12 mouse cellular contexts compared by ENCODE assay signal in the genomic region with DNA sequence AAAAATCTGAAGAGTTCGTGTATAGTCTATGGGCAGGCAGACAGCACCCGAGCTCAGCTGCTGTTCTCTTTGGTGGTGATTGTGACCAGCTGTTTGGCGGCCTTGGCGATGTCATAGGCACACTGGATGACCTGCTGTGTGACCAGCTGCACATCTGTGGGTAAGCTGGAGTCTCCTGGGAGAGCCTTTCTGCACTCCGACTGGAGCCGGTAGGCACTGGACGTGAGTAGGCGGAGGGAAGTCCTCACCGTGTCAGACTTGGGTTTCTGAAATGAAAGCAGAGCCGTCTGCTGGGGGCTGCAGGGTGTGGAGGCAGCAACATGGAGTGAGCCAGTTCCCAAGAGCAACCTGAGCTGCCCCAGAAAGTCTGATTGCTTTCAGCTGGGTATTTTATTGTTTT. TPM values are rescaled to one million over a fixed set of nuclear protein-coding genes. Genes with fewer than 3 reads are reported as not detected.
A peak's percentile ranks its signal among the peaks of the same experiment; 100 is the strongest.
DNase-seq lines count a peak whose midpoint lies in the region; ATAC-seq and TF ChIP-seq lines count a peak whose summit lies in the region.
"Had no signal": no experiment of that assay in that cellular context is flagged by ENCODE, and none has a peak within 500 bp of the region (broad histone marks: within the 10 kb centered on the region; RNA-seq: fewer than 3 reads in every experiment).

No protein-coding gene starts in this region.

- no peak overlapping the region for H3K4me2 ChIP-seq in heart, embryonic 12.5 days
- H3K4me2 ChIP-seq in limb, embryonic 11.5 days (ENCODE audit: low read depth, severe bottlenecking), result no peak overlapping the region
- H3K4me2 ChIP-seq: limb, embryonic 13.5 days had no signal

- H3K9ac ChIP-seq in heart, adult 2 months (ENCODE audit: low read depth, low read length), result no peak overlapping the region
- H3K9ac ChIP-seq in heart, embryonic 12.5 days, result no peak overlapping the region
- H3K9ac ChIP-seq in limb, embryonic 11.5 days (ENCODE audit: low read length), result no peak overlapping the region
- H3K9ac ChIP-seq: limb, embryonic 13.5 days had no signal

- H3K4me3 ChIP-seq in heart, adult 2 months, result no peak overlapping the region
- H3K4me3 ChIP-seq in heart, embryonic 12.5 days, result no peak overlapping the region
- no peak overlapping the region for H3K4me3 ChIP-seq in limb, embryonic 11.5 days (ENCODE audit: low read depth, low read length)
- H3K4me3 ChIP-seq: limb, embryonic 13.5 days had no signal

- H3K36me3 ChIP-seq in heart, adult 2 months (ENCODE audit: control insufficient read depth, insufficient read depth, low read length), result no peaks in the 10 kb centered on the region
- H3K36me3 ChIP-seq in heart, embryonic 12.5 days, result peaks cover 89% of the 10 kb centered on the region
- H3K36me3 ChIP-seq in limb, embryonic 11.5 days (ENCODE audit: control insufficient read depth, insufficient read depth, low read length), result peaks cover 13% of the 10 kb centered on the region

- TF ChIP-seq EP300 in heart, adult 2 months (IDR thresholded peaks at IDR 0.05; ENCODE audit: insufficient read depth, low read depth, low read length), result 0 out of 2 replicates have a peak, but pooled peaks have one; percentile 17

- no peaks in the 10 kb centered on the region for H3K79me2 ChIP-seq in heart, adult 2 months (replicated peaks; ENCODE audit: control insufficient read depth, insufficient read depth, low read length)

- intact Hi-C loops in heart, adult 2 months (cut with DNase I), result no loop called here

- H3K27ac ChIP-seq in heart, adult 2 months, result no peak overlapping the region
- no peak overlapping the region for H3K27ac ChIP-seq in heart, embryonic 12.5 days (ENCODE audit: poor library complexity, severe bottlenecking)
- 0 out of 2 replicates have a peak overlapping the region, but pooled peaks have one; percentile 52 for H3K27ac ChIP-seq in limb, embryonic 11.5 days (replicated peaks; ENCODE audit: low read depth, low read length)
- H3K27ac ChIP-seq: macrophage had no signal

- WGBS in heart, adult 2 months, result 54% methylated on average over 10 of the region's 10 CpGs
- 75% methylated on average over 10 of the region's 10 CpGs for WGBS in heart, embryonic 12.5 days
- 47% methylated on average over 10 of the region's 10 CpGs for WGBS in limb, embryonic 11.5 days

- peak in 1 of 2 experiments; percentile 37 for DNase-seq in heart, adult 2 months
- DNase-seq in testis, postnatal 10 days (ENCODE audit: low spot score), result peak; percentile 45
- DNase-seq in testis, postnatal 14 days (ENCODE audit: low spot score), result no peak
- peak; percentile 55 for DNase-seq in limb, embryonic 11.5 days (ENCODE audit: low spot score)
- DNase-seq in ovary, postnatal 10 days (ENCODE audit: low spot score), result no peak
- no peak for DNase-seq in urinary bladder, postnatal 10 days (ENCODE audit: low spot score)
- DNase-seq: cerebellum, postnatal 14 days; kidney, adult 18-20 months had no signal

- no peak for TF ChIP-seq CTCF in heart, adult 2 months (IDR thresholded peaks at IDR 0.05)

- TF ChIP-seq POLR2A in heart, adult 2 months (IDR thresholded peaks at IDR 0.05; ENCODE audit: insufficient read depth, low read depth, low read length), result no peak

- ATAC-seq in heart, embryonic 12.5 days (ENCODE audit: insufficient number of reproducible peaks, low FRiP score), result no peak
- peak; percentile 76; the same call in 1 of the 2 replicates for ATAC-seq in limb, embryonic 11.5 days (ENCODE audit: insufficient number of reproducible peaks, low FRiP score, low TSS enrichment, low read depth)
- no peak for ATAC-seq in megakaryocyte-erythroid progenitor cell, adult 5-6 weeks (replicated peaks; ENCODE audit: low FRiP score, low TSS enrichment, poor library complexity, severe bottlenecking)

- no peaks in the 10 kb centered on the region for H3K4me1 ChIP-seq in heart, adult 2 months (ENCODE audit: control insufficient read depth, insufficient read depth, low read length)
- H3K4me1 ChIP-seq in heart, embryonic 12.5 days (replicated peaks), result no peaks in the 10 kb centered on the region
- H3K4me1 ChIP-seq in limb, embryonic 11.5 days (ENCODE audit: control insufficient read depth, insufficient read depth, low read length), result no peaks in the 10 kb centered on the region; the same call in 1 of the 2 replicates
- H3K4me1 ChIP-seq: limb, embryonic 13.5 days had no signal

- H3K27me3 ChIP-seq in heart, adult 2 months (ENCODE audit: control insufficient read depth, insufficient read depth, low read length), result no peaks in the 10 kb centered on the region
- H3K27me3 ChIP-seq in heart, embryonic 12.5 days (replicated peaks), result no peaks in the 10 kb centered on the region
- no peaks in the 10 kb centered on the region for H3K27me3 ChIP-seq in limb, embryonic 11.5 days (ENCODE audit: control insufficient read depth, insufficient read depth, low read length)
- H3K27me3 ChIP-seq: limb, embryonic 13.5 days had no signal

- no peaks in the 10 kb centered on the region for H3K9me3 ChIP-seq in heart, embryonic 12.5 days (replicated peaks)
- no peaks in the 10 kb centered on the region for H3K9me3 ChIP-seq in limb, embryonic 11.5 days (ENCODE audit: control insufficient read depth, low read length)
- H3K9me3 ChIP-seq: limb, embryonic 13.5 days had no signal

RNA-seq across cellular contexts. Expression of a gene that starts 22.6 kb away (rescaled TPM):
- 1 to 10 TPM; 3.4 to 4.0 TPM for total RNA-seq in heart, adult 2 months (2021)
- 6.1 and 8.5 TPM in 2 replicates for polyA plus RNA-seq in heart, adult 2 months (2012; rRNA removed)
- polyA plus RNA-seq in heart, embryonic 12.5 days (2016; fragmentation: Nextera tagmentation; extraction: Ambion mirVana), result 9.1 and 9.4 TPM in 2 replicates
- 14.5 and 16.1 TPM in 2 replicates for polyA plus RNA-seq in limb, embryonic 11.5 days (2014; fragmentation: Nextera tagmentation; extraction: Ambion mirVana)
- 19.9 and 20.3 TPM in 2 replicates for total RNA-seq in megakaryocyte-erythroid progenitor cell, adult 5-6 weeks (2014; fragmentation: Nextera tagmentation)
- 11.8 and 16.3 TPM in 2 replicates for total RNA-seq in megakaryocyte-erythroid progenitor cell, adult 5-6 weeks (2017)

RNA-seq across cellular contexts. Expression of a gene that starts 39.3 kb away (rescaled TPM):
- total RNA-seq in heart, adult 2 months (2021), result 10 to 100 TPM; 14.2 to 17.0 TPM
- polyA plus RNA-seq in heart, adult 2 months (2012; rRNA removed), result 36.3 and 37.8 TPM in 2 replicates
- 55.3 and 56.5 TPM in 2 replicates for polyA plus RNA-seq in heart, embryonic 12.5 days (2016; fragmentation: Nextera tagmentation; extraction: Ambion mirVana)
- 69.0 and 73.9 TPM in 2 replicates for polyA plus RNA-seq in limb, embryonic 11.5 days (2014; fragmentation: Nextera tagmentation; extraction: Ambion mirVana)
- 56.0 and 67.5 TPM in 2 replicates for total RNA-seq in megakaryocyte-erythroid progenitor cell, adult 5-6 weeks (2014; fragmentation: Nextera tagmentation)
- total RNA-seq in megakaryocyte-erythroid progenitor cell, adult 5-6 weeks (2017), result 29.3 and 35.2 TPM in 2 replicates

RNA-seq across cellular contexts. Expression of a gene that starts 44.3 kb away (rescaled TPM):
- total RNA-seq in heart, adult 2 months (2021), result 10 to 100 TPM; 31.4 to 32.9 TPM
- 21.3 and 32.2 TPM in 2 replicates for polyA plus RNA-seq in heart, adult 2 months (2012; rRNA removed)
- 45.2 and 45.6 TPM in 2 replicates for polyA plus RNA-seq in heart, embryonic 12.5 days (2016; fragmentation: Nextera tagmentation; extraction: Ambion mirVana)
- 49.4 and 54.2 TPM in 2 replicates for polyA plus RNA-seq in limb, embryonic 11.5 days (2014; fragmentation: Nextera tagmentation; extraction: Ambion mirVana)
- total RNA-seq in megakaryocyte-erythroid progenitor cell, adult 5-6 weeks (2014; fragmentation: Nextera tagmentation), result 351 and 396 TPM in 2 replicates
- total RNA-seq in megakaryocyte-erythroid progenitor cell, adult 5-6 weeks (2017), result 330 and 379 TPM in 2 replicates

RNA-seq across cellular contexts. Expression of a gene that starts 45.2 kb away (rescaled TPM):
- total RNA-seq in heart, adult 2 months (2021), result 10 to 100 TPM; 27.6 to 28.7 TPM
- polyA plus RNA-seq in heart, adult 2 months (2012; rRNA removed), result 32.6 and 35.3 TPM in 2 replicates
- 33.6 and 36.4 TPM in 2 replicates for polyA plus RNA-seq in heart, embryonic 12.5 days (2016; fragmentation: Nextera tagmentation; extraction: Ambion mirVana)
- 35.2 and 39.1 TPM in 2 replicates for polyA plus RNA-seq in limb, embryonic 11.5 days (2014; fragmentation: Nextera tagmentation; extraction: Ambion mirVana)
- total RNA-seq in megakaryocyte-erythroid progenitor cell, adult 5-6 weeks (2014; fragmentation: Nextera tagmentation), result 81.5 and 99.6 TPM in 2 replicates
- total RNA-seq in megakaryocyte-erythroid progenitor cell, adult 5-6 weeks (2017), result 45.2 and 48.5 TPM in 2 replicates

Comparison
In these comparisons a context has a peak if more than half of its experiments do, and no peak if none do; other contexts are left out.
1. DNase-seq: peak in testis, postnatal 10 days (single experiment) and limb, embryonic 11.5 days (single experiment); none in testis, postnatal 14 days (single experiment), ovary, postnatal 10 days (single experiment) and urinary bladder, postnatal 10 days (single experiment).